Mouse (Mus musculus) heart, embryonic 14.5 days (tissue): Measurements from ENCODE around the gene Gm42688. TPM values are rescaled to one million over a fixed set of nuclear protein-coding genes. Genes with fewer than 3 reads are reported as not detected.
A peak's percentile ranks its signal among the peaks of the same experiment; 100 is the strongest.

Experiments
- ATAC-seq: fragments of 200-750 bp; cut with Nextera tagmentation; 2 replicates; pipeline ENCODE4 v1.8.0; 2017; ENCODE audit warnings: low read depth, moderate TSS enrichment; ENCODE audit not compliant: insufficient number of reproducible peaks, insufficient read depth, low FRiP score
- H3K27ac ChIP-seq, 2 experiments: fragments of 200-500 bp in 1 of 2; fragments of 300-500 bp in 1 of 2; sonication (generic) in 1 of 2; replicated peaks in 1 of 2; 2 replicates each; pipeline ENCODE4 v1.5.1; 2012 to 2014; ENCODE audit warnings: low read depth in 2 of 2, low read length in 2 of 2, control low read depth in 1 of 2, mild to moderate bottlenecking in 1 of 2, mixed read lengths in 1 of 2; ENCODE audit not compliant: control insufficient read depth in 1 of 2, insufficient read depth in 1 of 2
- H3K27me3 ChIP-seq: fragments of 300-500 bp; sonication (generic); 2 replicates; pipeline ENCODE4 v1.6.1; 2014; ENCODE audit warnings: mild to moderate bottlenecking, low read length, control low read depth; ENCODE audit not compliant: control insufficient read depth, insufficient read depth
- H3K36me3 ChIP-seq: fragments of 300-500 bp; sonication (generic); 2 replicates; pipeline ENCODE4 v1.6.1; 2014; ENCODE audit warnings: mild to moderate bottlenecking, control low read depth, low read length, mixed read lengths; ENCODE audit not compliant: control insufficient read depth, insufficient read depth
- H3K4me1 ChIP-seq, 2 experiments: fragments of 200-500 bp in 1 of 2; fragments of 300-500 bp in 1 of 2; sonication (generic) in 1 of 2; 2 replicates each; pipeline ENCODE4 v1.6.1; 2012 to 2014; ENCODE audit warnings: low read length in 2 of 2, control low read depth in 1 of 2, mixed read lengths in 1 of 2; ENCODE audit not compliant: control insufficient read depth in 2 of 2, insufficient read depth in 2 of 2
- H3K4me2 ChIP-seq: fragments of 300-500 bp; sonication (generic); 2 replicates; pipeline ENCODE4 v1.6.1; 2014; ENCODE audit warnings: mild to moderate bottlenecking, low read length
- H3K4me3 ChIP-seq, 2 experiments: fragments of 200-500 bp in 1 of 2; fragments of 300-500 bp in 1 of 2; sonication (generic) in 1 of 2; 2 replicates each; pipeline ENCODE4 v1.5.1; 2012 to 2014; ENCODE audit warnings: low read length in 2 of 2, mild to moderate bottlenecking in 2 of 2, control low read depth in 1 of 2, low read depth in 1 of 2, moderate library complexity in 1 of 2; ENCODE audit not compliant: control insufficient read depth in 1 of 2, insufficient read depth in 1 of 2
- H3K9ac ChIP-seq: fragments of 300-500 bp; sonication (generic); 2 replicates; pipeline ENCODE4 v1.6.1; 2014; ENCODE audit warnings: mild to moderate bottlenecking, low read length
- H3K9me3 ChIP-seq: fragments of 300-500 bp; sonication (generic); 2 replicates; pipeline ENCODE4 v1.6.1; 2016; ENCODE audit warnings: low read length, control low read depth; ENCODE audit not compliant: control insufficient read depth
- WGBS: fragments of 180-500 bp; shearing (Covaris S2); extraction: QIAGEN DNeasy Blood & Tissue Kit; methylation state at CpG from one replicate; pipeline ENCODE4 v1.1.7; 2014; 5-methylcytosine and 5-hydroxymethylcytosine counted together
- polyA plus RNA-seq: library from polyadenylated mRNA; unstranded; fragments of >200 nt; fragmentation: Nextera tagmentation; extraction: Ambion mirVana; gene quantifications from 2 replicates; pipeline ENCODE4 v1.2.1, GENCODE M21; 2014

The Gm42688 gene
- polyA plus RNA-seq, 1 experiment from 2014 or later = 1.3 TPM

GRCm38 (mm10) chr6:83140044-83140443, 38.6 kb downstream of the Gm42688 start:
- Histone ChIP-seq H3K27ac (no peak overlapping the region), H3K4me1 (peaks cover 30 to 38% of the 10 kb centered on the region in 2 experiments), H3K27me3 (no peaks in the 10 kb centered on the region), H3K36me3 (no peaks in the 10 kb centered on the region; the same call in 1 of the 2 replicates), H3K4me2 (no peak overlapping the region), H3K4me3 (no peak overlapping the region), H3K9me3 (no peaks in the 10 kb centered on the region), H3K9ac (no peak overlapping the region)
- ATAC-seq = no peak
- WGBS = 91% methylated on average over 8 of the region's 8 CpGs

GRCm38 (mm10) chr6:83141636-83142035, 40.2 kb downstream of the Gm42688 start:
- H3K27me3 ChIP-seq = no peaks in the 10 kb centered on the region
- H3K4me1 ChIP-seq = peaks cover 19 to 28% of the 10 kb centered on the region in 2 experiments
- H3K4me3 ChIP-seq = peak overlapping the region; percentile 39 to 49
- peaks cover 6% of the 10 kb centered on the region for H3K36me3 ChIP-seq
- peak overlapping the region; percentile 79 for H3K9ac ChIP-seq
- no peak for ATAC-seq
- peak overlapping the region; percentile 82 for H3K4me2 ChIP-seq
- 32% methylated on average over 4 of the region's 4 CpGs for WGBS
- H3K27ac ChIP-seq = peak overlapping the region; percentile 44 to 46
- no peaks in the 10 kb centered on the region for H3K9me3 ChIP-seq

GRCm38 (mm10) chr6:83142211-83142731, 40.9 kb downstream of the Gm42688 start:
- Histone ChIP-seq H3K4me2 (peak overlapping the region; percentile 82), H3K36me3 (peaks cover 13% of the 10 kb centered on the region), H3K27ac (peak overlapping the region; percentile 44 to 46), H3K9me3 (no peaks in the 10 kb centered on the region), H3K4me3 (peak overlapping the region; percentile 39 to 49), H3K4me1 (peaks cover 18 to 28% of the 10 kb centered on the region in 2 experiments), H3K9ac (peak overlapping the region; percentile 79), H3K27me3 (no peaks in the 10 kb centered on the region)
- WGBS = 3% methylated on average over 41 of the region's 41 CpGs
- no peak for ATAC-seq

- H3K27me3 ChIP-seq = no peaks in the 10 kb centered on the region
- 41% methylated on average over 11 of the region's 11 CpGs for WGBS
- peaks cover 18 to 26% of the 10 kb centered on the region in 2 experiments for H3K4me1 ChIP-seq
- H3K36me3 ChIP-seq = peaks cover 19% of the 10 kb centered on the region
- ATAC-seq = no peak
- no peak overlapping the region for H3K27ac ChIP-seq
- H3K4me2 ChIP-seq = peak overlapping the region; percentile 82
- H3K9me3 ChIP-seq = no peaks in the 10 kb centered on the region
- peak overlapping the region; percentile 79 for H3K9ac ChIP-seq
- peak overlapping the region in 1 of 2 experiments; percentile 39; a peak in 1 of 4 replicates for H3K4me3 ChIP-seq
These were observed 41.5 kb downstream of the Gm42688 start for GRCm38 (mm10) chr6:83142886-83143285.

GRCm38 (mm10) chr6:83145209-83145608, 43.8 kb downstream of the Gm42688 start:
- ATAC-seq = no peak
- H3K4me2 ChIP-seq = no peak overlapping the region
- no peak overlapping the region for H3K9ac ChIP-seq
- peaks cover 41% of the 10 kb centered on the region for H3K36me3 ChIP-seq
- no peaks in the 10 kb centered on the region for H3K27me3 ChIP-seq
- H3K4me3 ChIP-seq = no peak overlapping the region
- H3K9me3 ChIP-seq = no peaks in the 10 kb centered on the region
- WGBS = 62% methylated on average over 2 of the region's 2 CpGs
- peak overlapping the region in 1 of 2 experiments; percentile 48; a peak in 1 of 4 replicates for H3K27ac ChIP-seq
- H3K4me1 ChIP-seq = peaks cover 14 to 16% of the 10 kb centered on the region in 2 experiments

GRCm38 (mm10) chr6:83145805-83146204, 44.4 kb downstream of the Gm42688 start:
- H3K4me3 ChIP-seq = no peak overlapping the region
- no peaks in the 10 kb centered on the region for H3K9me3 ChIP-seq
- WGBS = 55% methylated on average over 9 of the region's 9 CpGs
- no peak overlapping the region for H3K9ac ChIP-seq
- H3K4me2 ChIP-seq = no peak overlapping the region
- H3K27me3 ChIP-seq = no peaks in the 10 kb centered on the region
- H3K27ac ChIP-seq = peak overlapping the region; percentile 34 to 48
- peaks cover 41% of the 10 kb centered on the region for H3K36me3 ChIP-seq
- no peak for ATAC-seq
- peaks cover 14 to 16% of the 10 kb centered on the region in 2 experiments for H3K4me1 ChIP-seq

- WGBS = 56% methylated on average over 7 of the region's 7 CpGs
- H3K4me2 ChIP-seq = no peak overlapping the region
- ATAC-seq = no peak
- no peaks in the 10 kb centered on the region for H3K27me3 ChIP-seq
- H3K9me3 ChIP-seq = no peaks in the 10 kb centered on the region
- H3K36me3 ChIP-seq = peaks cover 50% of the 10 kb centered on the region
- no peak overlapping the region for H3K4me3 ChIP-seq
- H3K27ac ChIP-seq = no peak overlapping the region
- peaks cover 5 to 12% of the 10 kb centered on the region in 2 experiments; a peak in 2 of 4 replicates for H3K4me1 ChIP-seq
- H3K9ac ChIP-seq = no peak overlapping the region
These were observed 45.9 kb downstream of the Gm42688 start for GRCm38 (mm10) chr6:83147280-83147679.

- Histone ChIP-seq H3K27ac (no peak overlapping the region), H3K9ac (no peak overlapping the region)
These were observed 50.3 kb downstream of the Gm42688 start for GRCm38 (mm10) chr6:83151721-83152120.

More at GRCm38 (mm10) chr6:83151721-83152120, 50.3 kb downstream of the Gm42688 start:
- ATAC-seq = no peak
- peaks cover 53% of the 10 kb centered on the region for H3K36me3 ChIP-seq
- WGBS = 28% methylated on average over 8 of the region's 8 CpGs
- H3K27me3 ChIP-seq = no peaks in the 10 kb centered on the region
- no peaks in the 10 kb centered on the region for H3K9me3 ChIP-seq
- peaks cover 5% of the 10 kb centered on the region in 2 experiments; a peak in 2 of 4 replicates for H3K4me1 ChIP-seq
- H3K4me2 ChIP-seq = no peak overlapping the region
- no peak overlapping the region for H3K4me3 ChIP-seq
